Mouse (Mus musculus): ENCODE results near the gene Ephb2. TPM values are rescaled to one million over a fixed set of nuclear protein-coding genes. Genes with fewer than 3 reads are reported as not detected.

Gene Ephb2
- total and polyA plus RNA-seq, 3 experiments = 0.08 TPM; not detected in 2

- TF ChIP-seq NELFE (IDR thresholded peaks at IDR 0.05; ENCODE audit: low read depth, low read length) (no peak), ZC3H11A (IDR thresholded peaks at IDR 0.05; ENCODE audit: low read depth, low read length) (no peak), JUN (IDR thresholded peaks at IDR 0.05; ENCODE audit: insufficient read depth, low read depth, low read length) (no peak), JUND (conservative IDR thresholded peaks at IDR 0.05; ENCODE audit: low read depth, low read length) (no peak), USF2 (conservative IDR thresholded peaks at IDR 0.05; ENCODE audit: low read depth, low read length) (no peak), MAZ (IDR thresholded peaks at IDR 0.05; ENCODE audit: low read depth, low read length) (no peak), ELF1 (IDR thresholded peaks at IDR 0.05; ENCODE audit: low read depth, low read length) (no peak), TBP (conservative IDR thresholded peaks at IDR 0.05; ENCODE audit: low read depth, low read length) (no peak), POLR2AphosphoS2 (IDR thresholded peaks at IDR 0.05; ENCODE audit: low read depth, low read length) (no peak), ZMIZ1 (IDR thresholded peaks at IDR 0.05; ENCODE audit: low read depth, low read length) (no peak), E2F4 (IDR thresholded peaks at IDR 0.05; ENCODE audit: insufficient replicate concordance, low read depth, low read length) (no peak), BHLHE40 (IDR thresholded peaks at IDR 0.05; ENCODE audit: low read depth, low read length) (no peak), TCF12 (IDR thresholded peaks at IDR 0.05; ENCODE audit: low read depth, low read length) (no peak), CHD2 (IDR thresholded peaks at IDR 0.05; ENCODE audit: low read length) (no peak), MYC (IDR thresholded peaks at IDR 0.05; ENCODE audit: low read depth, low read length) (no peak), ETS1 (conservative IDR thresholded peaks at IDR 0.05; ENCODE audit: low read depth, low read length) (no peak), USF1 (IDR thresholded peaks at IDR 0.05; ENCODE audit: low read depth, low read length) (no peak), MEF2A (IDR thresholded peaks at IDR 0.05; ENCODE audit: borderline replicate concordance, low read depth, low read length) (no peak), NRF1 (IDR thresholded peaks at IDR 0.05; ENCODE audit: low read depth, low read length) (no peak), HCFC1 (IDR thresholded peaks at IDR 0.05; ENCODE audit: low read depth, low read length) (no peak)
- Histone ChIP-seq H3K79me2 (replicated peaks; ENCODE audit: control insufficient read depth, extremely low read depth, insufficient read depth, poor library complexity, severe bottlenecking) (no peaks in the 10 kb centered on the region), H3K9ac (ENCODE audit: insufficient read depth, low read depth) (no peak overlapping the region), H3K36me3 (replicated peaks in 1 of 2; ENCODE audit: control insufficient read depth in 1 of 2, insufficient read depth in 1 of 2, low read length in 1 of 2) (no peaks in the 10 kb centered on the region), H3K4me1 (ENCODE audit: control insufficient read depth in 1 of 2, insufficient read depth in 2 of 2) (no peaks in the 10 kb centered on the region), H3K27me3 (replicated peaks) (no peaks in the 10 kb centered on the region), H3K9me3 (replicated peaks; ENCODE audit: low read length) (no peaks in the 10 kb centered on the region), H3K4me2 (ENCODE audit: insufficient read depth, low read depth, poor library complexity, severe bottlenecking) (no peak overlapping the region), H3K4me3 (replicated peaks in 1 of 3; ENCODE audit: low read depth in 2 of 3, low read length in 2 of 3, poor library complexity in 1 of 3) (no peak overlapping the region), H3K27ac (ENCODE audit: insufficient read depth, low read depth) (no peak overlapping the region)
- DNase-seq (ENCODE audit: extremely low read depth) = no peak
- dilution Hi-C loops (cut with MboI; ENCODE audit: extremely low pct_ligation_motif_present, extremely low pct_unique_long_range_greater_than_20kb, low sequenced_read_pairs) = no loop called here
- in situ Hi-C loops (cut with MboI; ENCODE audit: low pct_ligation_motif_present, low pct_unique_long_range_greater_than_20kb, low sequenced_read_pairs) = loop anchor here (25.0 kb wide), 1 partner anchor 376 kb away; the partner anchor contains the start of gene Tcea3
These were observed 222.1 kb downstream of the Ephb2 start for GRCm38 (mm10) chr4:136613657-136614056.

DNA sequence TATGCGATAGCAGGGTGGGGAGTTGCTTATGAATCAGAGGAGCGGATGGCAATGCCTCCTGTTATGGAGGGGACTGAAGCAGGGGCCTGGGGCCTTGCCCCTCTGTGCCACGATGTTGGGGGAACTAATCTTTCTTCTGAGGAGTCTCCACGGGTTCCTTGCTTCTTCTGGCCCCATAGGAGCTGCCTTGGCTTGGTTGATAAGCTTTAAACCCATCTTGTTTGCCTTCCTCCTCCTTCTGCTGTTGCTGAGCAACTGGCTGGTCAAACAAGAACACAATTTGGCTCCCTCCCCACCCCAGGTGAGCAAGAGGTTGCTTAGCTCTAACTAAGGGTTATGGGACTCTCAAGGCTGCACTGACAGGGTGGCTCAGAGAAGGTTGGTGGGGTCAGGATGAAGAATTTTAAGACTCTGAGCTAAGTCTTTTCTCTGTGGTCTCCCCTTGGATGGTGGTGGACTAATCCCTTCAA lies 225.4 kb downstream of the Ephb2 start, which contains the start of gene Tex46:
Tex46 (plus strand) TSS at position 51 of the 470 bp plus-strand sequence.
- no peak for TF ChIP-seq IRF4 (IDR thresholded peaks at IDR 0.05; ENCODE audit: low read depth, low read length)
- no peak for TF ChIP-seq USF2 (conservative IDR thresholded peaks at IDR 0.05; ENCODE audit: low read depth, low read length)
- TF ChIP-seq MAX (IDR thresholded peaks at IDR 0.05; ENCODE audit: low read length) = no peak
- TF ChIP-seq UBTF (IDR thresholded peaks at IDR 0.05; ENCODE audit: low read depth, low read length) = no peak
- no peak for TF ChIP-seq PAX5 (IDR thresholded peaks at IDR 0.05; ENCODE audit: low read length)
- TF ChIP-seq SMC3 (IDR thresholded peaks at IDR 0.05; ENCODE audit: low read depth, low read length) = no peak
- TF ChIP-seq JUND (conservative IDR thresholded peaks at IDR 0.05; ENCODE audit: low read depth, low read length) = no peak
- no peak for TF ChIP-seq MYC (IDR thresholded peaks at IDR 0.05; ENCODE audit: low read depth, low read length)
- Histone ChIP-seq H3K79me2 (replicated peaks; ENCODE audit: control insufficient read depth, extremely low read depth, insufficient read depth, poor library complexity, severe bottlenecking) (no peaks in the 10 kb centered on the region), H3K4me3 (replicated peaks in 1 of 3; ENCODE audit: low read depth in 2 of 3, low read length in 2 of 3, poor library complexity in 1 of 3) (no peak within 1 kb of the TSS), H3K27ac (ENCODE audit: insufficient read depth, low read depth) (no peak within 1 kb of the TSS), H3K9ac (ENCODE audit: insufficient read depth, low read depth) (no peak within 1 kb of the TSS), H3K4me2 (ENCODE audit: insufficient read depth, low read depth, poor library complexity, severe bottlenecking) (no peak within 1 kb of the TSS), H3K36me3 (replicated peaks in 1 of 2; ENCODE audit: control insufficient read depth in 1 of 2, insufficient read depth in 1 of 2, low read length in 1 of 2) (no peaks in the 10 kb centered on the region), H3K9me3 (replicated peaks; ENCODE audit: low read length) (no peaks in the 10 kb centered on the region), H3K4me1 (ENCODE audit: control insufficient read depth in 1 of 2, insufficient read depth in 2 of 2) (no peaks in the 10 kb centered on the region), H3K27me3 (replicated peaks) (no peaks in the 10 kb centered on the region)
- dilution Hi-C loops (cut with MboI; ENCODE audit: extremely low pct_ligation_motif_present, extremely low pct_unique_long_range_greater_than_20kb, low sequenced_read_pairs) = no loop called here
- DNase-seq (ENCODE audit: extremely low read depth) = no peak
- in situ Hi-C loops (cut with MboI; ENCODE audit: low pct_ligation_motif_present, low pct_unique_long_range_greater_than_20kb, low sequenced_read_pairs) = loop anchor here (25.0 kb wide), 1 partner anchor 373 kb away; the partner anchor contains the start of gene Tcea3
